Mouse (Mus musculus): ENCODE data around the gene DXBay18.
"Not testable (repeated sequence)": the region's sequence is repeated elsewhere in the genome, so short reads cannot be mapped to it uniquely, and the experiment has no call there.

DXBay18 gene

DNA sequence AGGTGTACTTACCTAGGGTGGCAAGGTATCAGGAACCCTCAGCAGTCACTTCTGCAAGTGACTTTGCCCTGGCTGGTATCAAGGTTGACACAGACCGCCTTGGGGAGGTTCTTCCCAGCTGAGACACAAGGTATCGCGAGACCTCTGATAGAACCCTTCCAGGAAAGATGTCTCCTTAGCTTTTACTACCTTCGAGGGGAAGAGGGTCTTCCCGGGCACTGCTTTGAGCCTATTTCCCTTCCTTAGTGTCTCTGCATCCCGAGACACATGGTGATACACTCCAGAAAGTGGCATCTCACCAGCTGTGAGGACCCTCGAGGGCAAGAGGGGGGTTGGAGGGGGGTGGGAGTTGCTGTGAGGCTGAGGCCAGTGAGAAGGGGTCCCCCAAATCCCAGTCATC lies at the start of gene DXBay18:
Gene DXBay18, minus strand, starts transcription at position 101 of the 400 bp plus-strand sequence.
- DNase-seq (ENCODE audit: low read depth, low spot score): not testable (repeated sequence)

DNA sequence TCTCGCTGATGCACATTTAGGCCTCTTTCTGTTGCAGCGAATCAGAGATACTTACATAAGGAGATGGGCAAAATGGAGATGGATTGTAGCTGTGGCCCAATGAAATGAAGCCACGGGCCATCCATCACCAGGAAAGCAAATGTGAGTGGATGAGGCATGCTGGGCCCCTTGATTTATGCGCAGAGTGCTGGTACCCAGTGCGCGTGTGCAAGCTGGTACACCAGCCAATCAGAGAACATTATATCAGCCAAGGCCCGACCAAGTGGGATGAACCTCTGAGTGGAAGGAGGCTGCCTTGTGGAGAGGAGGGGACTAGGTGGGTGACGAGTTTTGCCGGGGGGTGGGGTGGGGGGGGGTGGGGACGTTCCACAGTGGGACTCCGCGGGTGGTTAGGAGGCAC lies 42.7 kb upstream of the DXBay18 start, which contains the start of gene Xlr3b:
Gene Xlr3b, plus strand, starts transcription at position 274 of the 400 bp plus-strand sequence.
- DNase-seq (ENCODE audit: low read depth, low spot score): peak; percentile 27

DNA sequence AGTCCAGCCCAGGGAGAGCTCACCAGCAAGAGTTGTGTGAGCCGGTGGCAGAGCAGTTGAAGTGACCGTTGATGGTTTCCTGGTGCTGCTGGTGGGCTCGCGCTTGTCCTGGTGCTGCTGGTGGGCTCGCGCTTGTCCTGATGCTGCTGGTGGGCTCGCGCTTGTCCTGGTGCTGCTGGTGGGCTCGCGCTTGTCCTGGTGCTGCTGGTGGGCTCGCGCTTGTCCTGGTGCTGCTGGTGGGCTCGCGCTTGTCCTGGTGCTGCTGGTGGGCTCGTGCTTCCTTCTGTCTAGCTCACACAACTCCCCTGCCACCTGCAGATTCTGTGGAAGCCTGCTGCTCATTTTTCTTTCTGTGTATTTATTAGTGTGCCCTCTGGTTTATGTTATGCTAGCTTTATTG lies 27.6 kb upstream of the DXBay18 start, which contains the start of gene Spin2d:
Gene Spin2d, minus strand, starts transcription at position 101 of the 400 bp plus-strand sequence.
- not testable (repeated sequence) for DNase-seq (ENCODE audit: low read depth, low spot score)

DNA sequence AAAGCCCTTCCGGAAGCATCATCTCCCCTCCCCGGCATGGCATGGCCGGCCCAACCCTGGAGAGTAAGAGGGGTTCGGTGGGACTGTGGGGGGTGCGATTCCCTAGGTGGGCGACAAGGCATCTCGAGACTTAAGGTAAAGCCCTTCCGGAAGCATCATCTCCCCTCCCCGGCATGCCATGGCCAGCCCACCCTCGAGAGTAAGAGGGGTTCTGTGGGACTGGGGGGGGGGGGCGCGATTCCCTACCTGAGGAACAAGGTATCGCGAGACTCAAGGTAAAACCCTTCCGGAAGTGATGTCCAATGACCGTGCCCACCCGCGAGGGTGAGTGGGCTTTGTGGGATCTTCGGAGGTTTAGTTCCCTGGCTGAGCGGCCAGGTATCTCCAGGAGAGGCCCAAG lies 754 bp downstream of the DXBay18 start, which contains the start of gene Xlr5b:
Gene Xlr5b, plus strand, starts transcription at position 301 of the 400 bp plus-strand sequence.
- not testable (repeated sequence) for DNase-seq (ENCODE audit: low read depth, low spot score)

GRCm38 (mm10) chrX:73143218-73143618 lies 6.0 kb downstream of the DXBay18 start:
- DNase-seq (ENCODE audit: low read depth, low spot score): not testable (repeated sequence)

GRCm38 (mm10) chrX:73122859-73123829 lies 26.1 kb downstream of the DXBay18 start:
- DNase-seq (ENCODE audit: low read depth, low spot score): not testable (repeated sequence)

DNA sequence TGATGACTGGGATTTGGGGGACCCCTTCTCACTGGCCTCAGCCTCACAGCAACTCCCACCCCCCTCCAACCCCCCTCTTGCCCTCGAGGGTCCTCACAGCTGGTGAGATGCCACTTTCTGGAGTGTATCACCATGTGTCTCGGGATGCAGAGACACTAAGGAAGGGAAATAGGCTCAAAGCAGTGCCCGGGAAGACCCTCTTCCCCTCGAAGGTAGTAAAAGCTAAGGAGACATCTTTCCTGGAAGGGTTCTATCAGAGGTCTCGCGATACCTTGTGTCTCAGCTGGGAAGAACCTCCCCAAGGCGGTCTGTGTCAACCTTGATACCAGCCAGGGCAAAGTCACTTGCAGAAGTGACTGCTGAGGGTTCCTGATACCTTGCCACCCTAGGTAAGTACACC lies 32.5 kb downstream of the DXBay18 start, which contains the start of gene Gm14685:
Gene Gm14685, plus strand, starts transcription at position 301 of the 400 bp plus-strand sequence.
- not testable (repeated sequence) for DNase-seq (ENCODE audit: low read depth, low spot score)

GRCm38 (mm10) chrX:73096941-73097508 lies 52.2 kb downstream of the DXBay18 start, which contains the start of gene Xlr3a:
Xlr3a (minus strand) TSS chrX:73097095.
- peak; percentile 41 for DNase-seq (ENCODE audit: low read depth, low spot score)
